Mouse (Mus musculus) adipocyte (in vitro differentiated cells): Measurements from ENCODE around the gene Olfr1052.
"Not testable (repeated sequence)": the region's sequence is repeated elsewhere in the genome, so short reads cannot be mapped to it uniquely, and the experiment has no call there.

ENCODE experiments used
- DNase-seq: peaks from one replicate; pipeline ENCODE4 v3.0.0-alpha.2; 2016; ENCODE audit warnings: low spot score

Gene Olfr1052

DNA sequence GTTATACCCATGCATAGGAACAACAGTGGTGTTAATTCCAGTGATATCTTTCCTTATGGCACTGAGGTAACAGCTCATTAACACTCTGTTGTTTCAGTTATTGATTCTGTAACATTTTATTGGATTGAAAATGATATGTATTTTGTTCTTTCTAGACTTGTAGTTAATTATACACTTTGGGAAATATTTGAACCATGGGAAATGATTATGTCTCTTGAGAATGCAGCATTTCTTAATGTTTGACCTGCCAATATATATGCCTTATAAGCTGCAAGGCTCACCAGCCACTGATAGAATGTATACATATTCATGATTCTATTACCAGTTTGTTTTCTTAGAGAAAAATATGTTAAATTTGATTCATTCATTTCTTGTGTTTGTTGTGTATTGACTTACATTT, at the start of gene Olfr1052:
Gene Olfr1052 (plus strand): TSS at position 301 of the 400 bp plus-strand sequence.
- no peak for DNase-seq

DNA sequence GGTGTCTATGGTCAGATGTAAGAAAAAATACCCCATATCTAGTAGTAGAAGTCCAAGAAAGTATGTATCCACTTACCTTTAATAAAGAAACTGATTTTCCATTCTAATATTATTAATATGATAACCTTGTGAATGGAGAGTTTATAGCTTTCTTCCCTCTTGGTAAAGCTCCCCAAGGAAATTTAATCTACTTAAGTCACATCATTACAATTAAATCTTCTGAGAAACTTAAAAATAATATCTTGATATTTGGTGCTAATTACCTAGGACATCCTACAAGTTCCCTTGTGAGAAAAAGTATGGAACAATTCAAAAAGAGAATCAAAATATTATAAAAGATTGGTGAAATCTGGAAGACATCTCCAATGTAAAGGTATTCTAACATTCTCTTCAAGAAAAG, 34.0 kb upstream of the Olfr1052 start, which contains the start of gene Olfr1049:
Gene Olfr1049 (minus strand): TSS at position 101 of the 400 bp plus-strand sequence.
- not testable (repeated sequence) for DNase-seq

DNA sequence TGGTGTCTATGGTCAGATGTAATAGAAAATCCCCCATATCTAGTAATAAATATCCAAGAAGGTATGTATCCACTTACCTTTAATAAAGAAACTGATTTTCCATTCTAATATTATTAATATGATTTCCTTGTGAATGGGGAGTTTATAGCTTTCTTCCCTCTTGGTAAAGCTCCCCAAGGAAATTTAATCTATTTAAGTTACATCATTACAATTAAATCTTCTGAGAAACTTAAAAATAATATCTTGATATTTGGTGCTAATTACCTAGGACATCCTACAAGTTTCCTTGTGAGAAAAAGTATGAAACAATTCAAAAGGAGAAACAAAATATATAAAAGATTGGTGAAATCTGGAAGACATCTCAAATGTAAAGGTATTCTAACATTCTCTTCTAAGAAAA, 13.3 kb upstream of the Olfr1052 start, which contains the start of gene Olfr1051:
Gene Olfr1051 (minus strand): TSS at position 101 of the 400 bp plus-strand sequence.
- DNase-seq = not testable (repeated sequence)

DNA sequence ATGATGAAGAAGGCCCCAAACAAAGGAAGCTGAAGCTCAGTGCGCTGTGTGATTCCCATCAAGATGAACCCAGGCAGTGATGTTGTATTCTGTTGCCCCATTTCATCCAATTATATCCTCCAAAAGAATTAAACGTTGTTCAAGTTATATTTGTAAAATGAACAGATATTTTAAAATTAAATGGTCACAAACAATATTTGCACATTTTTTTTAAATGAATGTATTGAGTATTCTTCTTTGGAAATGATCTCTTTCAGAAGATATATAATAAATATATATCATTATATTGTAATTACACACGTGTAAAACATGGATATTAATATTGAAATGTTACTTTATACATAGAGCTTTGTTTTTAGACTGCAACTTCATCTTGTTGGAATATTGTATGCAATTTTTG, 22.9 kb downstream of the Olfr1052 start, which contains the start of gene Olfr1053:
Gene Olfr1053 (minus strand): TSS at position 101 of the 400 bp plus-strand sequence.
- no peak for DNase-seq

DNA sequence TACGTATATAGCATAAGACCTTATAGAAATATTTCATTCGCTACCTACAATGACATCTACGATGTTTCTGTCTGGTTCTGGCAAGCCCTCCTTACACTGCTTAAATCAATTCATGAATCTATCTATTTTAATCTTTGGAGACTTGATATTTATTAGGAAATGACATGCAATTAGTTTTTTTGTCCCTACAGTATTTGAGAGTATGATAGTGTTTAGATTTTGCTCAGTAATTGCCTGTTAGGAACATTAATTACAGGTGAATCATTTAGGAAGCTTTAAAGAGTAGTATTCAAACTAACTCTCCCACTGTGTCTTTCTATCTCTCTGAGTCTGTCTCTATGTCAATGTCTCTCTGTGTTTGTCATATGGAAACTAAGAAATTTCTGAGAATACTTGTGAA, 43.1 kb downstream of the Olfr1052 start, which contains the start of gene Olfr1054:
Gene Olfr1054 (minus strand): TSS at position 101 of the 400 bp plus-strand sequence.
- DNase-seq = no peak
